Mouse (Mus musculus): ENCODE measurements around the gene Ccdc136.
A peak's percentile ranks its signal among the peaks of the same experiment; 100 is the strongest.

The Ccdc136 gene

GRCm38 (mm10) chr6:29394286-29394685, 1.8 kb upstream of the Ccdc136 start:
- DNase-seq (ENCODE audit: low spot score), result no peak

GRCm38 (mm10) chr6:29396714-29397540, 818 bp downstream of the Ccdc136 start:
- DNase-seq (ENCODE audit: low spot score), result peak; percentile 52

GRCm38 (mm10) chr6:29397575-29397974, 1.5 kb downstream of the Ccdc136 start:
- DNase-seq (ENCODE audit: low spot score), result peak; percentile 27

DNA sequence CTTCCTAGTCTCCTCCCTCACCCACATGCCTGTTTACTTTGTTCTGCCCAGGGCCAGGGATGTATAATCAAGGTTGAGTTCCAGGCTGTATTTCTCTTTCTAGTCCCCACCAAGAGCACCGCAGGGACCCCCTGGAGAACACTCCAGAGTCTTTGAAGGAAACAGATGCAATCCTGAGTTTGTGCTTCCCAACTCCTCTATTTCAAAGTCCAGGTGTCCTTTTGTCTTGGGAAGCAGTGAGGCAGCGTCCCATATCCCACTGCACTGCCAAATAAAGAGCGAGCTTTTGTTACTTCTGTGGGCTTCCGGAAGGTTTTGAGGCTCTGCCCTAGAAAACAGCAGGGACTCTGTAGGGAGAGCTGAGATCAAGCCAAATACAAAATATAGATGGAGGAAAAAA, 3.7 kb downstream of the Ccdc136 start:
- DNase-seq (ENCODE audit: low spot score), result no peak

- peak; percentile 61 for DNase-seq (ENCODE audit: low spot score)
These were observed 6.7 kb downstream of the Ccdc136 start for GRCm38 (mm10) chr6:29402693-29403342.

GRCm38 (mm10) chr6:29406412-29406811, 10.3 kb downstream of the Ccdc136 start:
- no peak for DNase-seq (ENCODE audit: low spot score)

GRCm38 (mm10) chr6:29415446-29415845, 19.3 kb downstream of the Ccdc136 start:
- no peak for DNase-seq (ENCODE audit: low spot score)

GRCm38 (mm10) chr6:29420596-29420995, 24.5 kb downstream of the Ccdc136 start:
- DNase-seq (ENCODE audit: low spot score), result no peak

DNA sequence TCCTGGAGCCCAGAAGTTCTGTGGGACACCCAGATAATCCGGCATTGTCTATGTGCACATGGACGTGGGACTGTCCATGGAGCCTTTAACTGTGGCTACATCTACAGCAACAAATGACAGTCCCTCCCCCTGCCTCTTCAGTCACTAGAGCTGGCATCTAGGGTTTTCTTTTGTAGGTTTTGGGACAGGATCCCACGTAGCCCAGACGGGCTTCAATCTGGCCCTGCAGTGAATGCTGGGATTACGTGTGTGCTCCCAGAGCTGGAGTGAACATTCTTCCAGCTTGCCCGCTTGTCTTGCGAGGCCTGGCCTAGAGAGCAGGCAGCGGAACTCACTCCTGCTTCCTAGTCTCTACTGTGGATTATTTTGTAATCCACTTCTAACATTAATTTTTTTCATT, 29.0 kb downstream of the Ccdc136 start:
- no peak for DNase-seq (ENCODE audit: low spot score)

- DNase-seq (ENCODE audit: low spot score), result no peak
These were observed 30.2 kb downstream of the Ccdc136 start for GRCm38 (mm10) chr6:29426331-29426730.

GRCm38 (mm10) chr6:29428171-29428570, 32.1 kb downstream of the Ccdc136 start:
- no peak for DNase-seq (ENCODE audit: low spot score)

DNA sequence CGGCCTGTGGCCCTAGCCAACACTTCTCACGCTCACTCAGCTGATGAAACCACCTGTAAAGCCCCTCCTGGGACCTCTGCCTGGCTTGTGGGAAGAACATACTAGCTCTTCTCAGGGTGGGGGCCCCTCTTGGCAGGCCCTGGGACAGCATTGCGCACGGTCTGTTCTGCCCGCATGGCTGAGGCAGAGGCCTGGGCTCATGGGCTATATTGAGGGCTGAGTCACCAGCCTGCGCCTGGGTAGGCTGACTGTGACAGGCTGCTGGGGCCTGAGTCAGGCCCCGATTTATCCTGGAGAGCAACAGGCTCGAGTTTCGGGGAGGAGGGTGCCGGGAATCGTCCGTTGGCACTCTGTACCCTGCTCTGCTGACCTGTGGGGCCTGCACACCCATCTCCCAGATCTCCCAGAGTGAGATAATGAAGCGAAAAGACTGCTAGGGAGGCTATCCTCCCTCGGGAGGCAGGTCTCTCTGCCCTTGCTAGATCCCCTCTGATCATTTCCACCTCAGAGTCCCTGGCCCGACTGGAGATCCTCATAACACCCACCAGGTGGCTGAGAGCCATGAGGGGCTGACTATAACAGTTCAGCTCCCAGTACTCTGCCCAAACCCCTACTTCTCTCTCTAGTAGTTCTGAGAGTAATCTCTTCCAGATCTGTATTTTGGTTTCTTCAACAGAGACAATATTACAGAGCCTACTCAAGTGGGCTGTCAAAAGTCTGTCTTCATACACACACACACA, 34.7 kb downstream of the Ccdc136 start:
- peak; percentile 35 for DNase-seq (ENCODE audit: low spot score)

GRCm38 (mm10) chr6:29431473-29431872, 35.4 kb downstream of the Ccdc136 start:
- DNase-seq (ENCODE audit: low spot score), result no peak

- no peak for DNase-seq (ENCODE audit: low spot score)
These were observed 36.0 kb downstream of the Ccdc136 start for GRCm38 (mm10) chr6:29432156-29432555.

- no peak for DNase-seq (ENCODE audit: low spot score)
These were observed 36.5 kb downstream of the Ccdc136 start for GRCm38 (mm10) chr6:29432676-29433037.

- DNase-seq (ENCODE audit: low spot score), result peak; percentile 36
These were observed 37.1 kb downstream of the Ccdc136 start, which contains the start of gene Flnc for GRCm38 (mm10) chr6:29433038-29433803. Flnc (plus strand) TSS chr6:29433256.

- DNase-seq (ENCODE audit: low spot score), result peak; percentile 74
These were observed 38.0 kb downstream of the Ccdc136 start for GRCm38 (mm10) chr6:29433804-29434795.

DNA sequence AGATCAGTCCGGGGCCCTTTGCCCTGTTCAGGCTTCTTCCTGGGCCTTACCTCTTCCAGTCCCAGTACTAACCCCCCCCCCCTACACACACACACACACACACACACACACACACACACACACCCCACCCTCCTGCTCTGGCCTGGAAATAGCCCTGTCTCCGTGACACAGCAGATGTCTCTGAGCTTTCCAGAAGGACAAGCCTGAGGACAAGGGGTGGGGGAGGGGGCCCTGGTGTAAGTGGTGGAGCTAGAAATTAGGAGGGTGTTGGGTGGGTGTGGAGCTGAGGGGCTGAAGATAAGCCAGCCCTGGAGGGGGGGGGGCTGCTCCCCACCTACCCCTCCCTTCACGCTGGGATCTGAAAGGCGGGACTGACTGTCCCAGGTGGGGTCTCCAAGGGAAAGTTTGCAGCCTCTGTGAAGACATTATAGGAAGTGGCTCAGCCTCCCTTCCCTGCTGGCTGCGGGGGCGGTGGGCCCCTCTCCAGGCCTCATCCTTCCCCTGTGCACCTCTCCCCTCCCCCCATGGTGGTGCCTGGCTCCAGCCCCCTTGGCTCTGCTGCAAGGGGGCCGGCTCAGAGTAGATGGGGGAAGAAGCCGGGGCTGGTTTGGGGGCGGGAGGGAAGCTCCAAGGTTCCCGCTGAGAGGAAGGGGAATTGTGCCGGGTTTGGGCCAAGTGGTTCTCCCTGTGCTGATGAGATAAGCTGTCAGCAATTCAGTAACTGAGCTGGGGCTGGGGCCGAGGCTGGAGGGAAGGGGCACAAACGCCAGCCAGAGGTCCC, 39.0 kb downstream of the Ccdc136 start:
- peak; percentile 74 for DNase-seq (ENCODE audit: low spot score)

GRCm38 (mm10) chr6:29435940-29436451, 39.9 kb downstream of the Ccdc136 start:
- peak; percentile 64 for DNase-seq (ENCODE audit: low spot score)
